Mouse (Mus musculus): ENCODE measurements around the gene Crkl. TPM values are rescaled to one million over a fixed set of nuclear protein-coding genes. Genes with fewer than 3 reads are reported as not detected.

The Crkl gene
- polyA plus RNA-seq, 1 experiment from 2014 or later: 74.1 TPM

- Histone ChIP-seq H3K9ac (no peak overlapping the region), H3K4me2 (no peak overlapping the region), H3K9me3 (ENCODE audit: low read depth, low read length) (no peaks in the 10 kb centered on the region), H3K27ac (ENCODE audit: low read depth) (no peak overlapping the region), H3K27me3 (ENCODE audit: insufficient read depth, low read length) (no peaks in the 10 kb centered on the region), H3K36me3 (ENCODE audit: insufficient read depth) (peaks cover 37% of the 10 kb centered on the region), H3K4me3 (ENCODE audit: low read depth, low read length) (no peak overlapping the region), H3K4me1 (ENCODE audit: insufficient read depth) (no peaks in the 10 kb centered on the region)
- DNase-seq: no peak
- ATAC-seq (ENCODE audit: insufficient read depth): no peak
- WGBS: 76% methylated on average over 4 of the region's 4 CpGs
- TF ChIP-seq CTCF (IDR thresholded peaks at IDR 0.05; ENCODE audit: low read depth): no peak
Observed at GRCm38 (mm10) chr16:17466875-17467663, 15.3 kb downstream of the Crkl start.

- no peak for ATAC-seq (ENCODE audit: insufficient read depth)
- Histone ChIP-seq H3K27me3 (ENCODE audit: insufficient read depth, low read length) (no peaks in the 10 kb centered on the region), H3K4me2 (no peak overlapping the region), H3K4me1 (ENCODE audit: insufficient read depth) (no peaks in the 10 kb centered on the region), H3K36me3 (ENCODE audit: insufficient read depth) (peaks cover 61% of the 10 kb centered on the region), H3K27ac (ENCODE audit: low read depth) (no peak overlapping the region), H3K9ac (no peak overlapping the region), H3K4me3 (ENCODE audit: low read depth, low read length) (no peak overlapping the region), H3K9me3 (ENCODE audit: low read depth, low read length) (no peaks in the 10 kb centered on the region)
- no peak for DNase-seq
- WGBS: 79% methylated on average over 6 of the region's 6 CpGs
- TF ChIP-seq CTCF (IDR thresholded peaks at IDR 0.05; ENCODE audit: low read depth): no peak
Observed at GRCm38 (mm10) chr16:17472498-17472897, 20.7 kb downstream of the Crkl start.

DNA sequence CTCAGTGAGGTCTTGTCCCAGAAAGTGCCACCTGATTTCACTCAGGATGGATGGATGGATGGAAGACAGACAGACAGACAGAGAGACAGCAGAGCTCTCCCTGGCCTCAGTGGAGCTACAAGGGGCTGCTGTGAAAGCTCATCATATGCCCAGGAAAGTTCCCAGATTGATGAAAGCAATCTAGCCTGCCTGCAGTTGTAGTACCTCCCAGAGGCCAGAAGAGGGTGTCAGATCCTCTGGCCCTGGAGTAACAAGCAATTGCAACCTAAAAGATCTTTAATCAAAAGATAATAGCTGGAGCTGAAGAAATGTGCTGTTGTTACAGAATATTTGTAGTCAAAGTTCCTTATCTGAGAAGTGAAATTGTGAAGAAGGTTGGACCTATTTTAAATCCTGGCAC lies 22.3 kb downstream of the Crkl start:
- no peaks in the 10 kb centered on the region for H3K27me3 ChIP-seq (ENCODE audit: insufficient read depth, low read length)
- no peak for ATAC-seq (ENCODE audit: insufficient read depth)

GRCm38 (mm10) chr16:17474761-17475160 lies 23.0 kb downstream of the Crkl start:
- ATAC-seq (ENCODE audit: insufficient read depth) (no peak), DNase-seq (no peak)
- Histone ChIP-seq H3K27me3 (ENCODE audit: insufficient read depth, low read length) (no peaks in the 10 kb centered on the region), H3K9me3 (ENCODE audit: low read depth, low read length) (no peaks in the 10 kb centered on the region), H3K4me3 (ENCODE audit: low read depth, low read length) (no peak overlapping the region), H3K4me1 (ENCODE audit: insufficient read depth) (no peaks in the 10 kb centered on the region), H3K36me3 (ENCODE audit: insufficient read depth) (peaks cover 58% of the 10 kb centered on the region), H3K4me2 (no peak overlapping the region), H3K9ac (no peak overlapping the region), H3K27ac (ENCODE audit: low read depth) (no peak overlapping the region)
- 70% methylated on average over 2 of the region's 2 CpGs for WGBS
- TF ChIP-seq CTCF (IDR thresholded peaks at IDR 0.05; ENCODE audit: low read depth): no peak

More for the DNA sequence above, 22.3 kb downstream of the Crkl start:
- no peak overlapping the region for H3K27ac ChIP-seq (ENCODE audit: low read depth)
- no peak overlapping the region for H3K9ac ChIP-seq
- peak; percentile 68 for TF ChIP-seq CTCF (IDR thresholded peaks at IDR 0.05; ENCODE audit: low read depth)
- H3K4me2 ChIP-seq: no peak overlapping the region
- H3K4me3 ChIP-seq (ENCODE audit: low read depth, low read length): no peak overlapping the region
- no peaks in the 10 kb centered on the region for H3K4me1 ChIP-seq (ENCODE audit: insufficient read depth)
- peak; percentile 55 for DNase-seq
- no peaks in the 10 kb centered on the region for H3K9me3 ChIP-seq (ENCODE audit: low read depth, low read length)
- peaks cover 61% of the 10 kb centered on the region for H3K36me3 ChIP-seq (ENCODE audit: insufficient read depth)

DNA sequence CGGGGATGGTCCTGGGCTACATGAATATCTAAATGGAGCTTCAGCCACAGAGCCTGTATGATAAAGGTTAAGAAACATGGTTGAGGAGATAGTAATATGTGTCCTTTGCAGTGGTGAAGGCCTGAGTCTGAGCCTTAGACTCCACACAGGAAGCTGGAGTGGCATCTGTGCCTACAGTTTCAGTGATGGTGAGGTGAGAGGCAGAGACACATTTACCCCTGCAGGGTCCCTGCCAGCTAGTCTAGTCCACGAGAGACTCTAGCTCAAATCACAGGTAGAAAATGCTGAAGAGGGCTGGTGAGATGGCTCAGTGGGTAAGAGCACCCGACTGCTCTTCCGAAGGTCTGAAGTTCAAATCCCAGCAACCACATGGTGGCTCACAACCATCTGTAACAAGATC lies 23.5 kb downstream of the Crkl start:
- no peak for ATAC-seq (ENCODE audit: insufficient read depth)

DNA sequence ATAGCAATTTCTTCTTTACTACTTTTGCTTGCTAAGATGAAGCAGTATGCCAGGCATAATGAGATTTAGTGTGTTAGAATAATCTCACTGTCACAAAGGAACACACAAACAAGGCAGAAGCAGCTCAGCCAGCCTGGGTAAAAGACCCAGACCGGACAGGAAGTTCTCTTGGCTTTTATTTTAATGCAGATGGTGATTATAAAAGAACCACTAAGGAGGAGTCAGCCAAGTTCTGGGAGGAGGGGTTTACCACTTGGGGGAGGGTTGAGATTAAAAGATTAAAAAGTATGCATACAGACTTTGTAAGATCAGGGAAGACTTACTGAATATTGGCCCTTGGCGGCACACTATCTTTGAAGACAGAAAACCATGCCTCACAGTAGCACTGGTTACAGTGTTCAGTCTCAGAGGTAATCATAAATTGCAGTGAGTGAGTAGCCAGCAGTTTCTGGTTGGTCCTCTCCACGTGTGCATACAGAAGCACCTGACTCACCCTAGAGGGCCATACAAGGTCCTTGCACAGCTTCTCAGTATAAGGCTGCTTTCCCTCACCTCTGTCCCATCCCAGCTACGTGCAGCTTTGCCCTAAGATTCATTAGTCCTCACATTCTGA lies 26.6 kb downstream of the Crkl start:
- no peak for TF ChIP-seq CTCF (IDR thresholded peaks at IDR 0.05; ENCODE audit: low read depth)
- no peak overlapping the region for H3K4me2 ChIP-seq
- no peaks in the 10 kb centered on the region for H3K27me3 ChIP-seq (ENCODE audit: insufficient read depth, low read length)
- H3K4me3 ChIP-seq (ENCODE audit: low read depth, low read length): no peak overlapping the region
- no peak for DNase-seq
- no peaks in the 10 kb centered on the region for H3K9me3 ChIP-seq (ENCODE audit: low read depth, low read length)
- H3K4me1 ChIP-seq (ENCODE audit: insufficient read depth): no peaks in the 10 kb centered on the region
- WGBS: 80% methylated on average over 4 of the region's 4 CpGs
- peaks cover 36% of the 10 kb centered on the region for H3K36me3 ChIP-seq (ENCODE audit: insufficient read depth)
- H3K9ac ChIP-seq: no peak overlapping the region
- no peak for ATAC-seq (ENCODE audit: insufficient read depth)
- no peak overlapping the region for H3K27ac ChIP-seq (ENCODE audit: low read depth)

More for the DNA sequence above, 23.5 kb downstream of the Crkl start:
- H3K4me1 ChIP-seq (ENCODE audit: insufficient read depth): no peaks in the 10 kb centered on the region
- TF ChIP-seq CTCF (IDR thresholded peaks at IDR 0.05; ENCODE audit: low read depth): no peak
- no peaks in the 10 kb centered on the region for H3K27me3 ChIP-seq (ENCODE audit: insufficient read depth, low read length)
- no peak overlapping the region for H3K4me3 ChIP-seq (ENCODE audit: low read depth, low read length)
- H3K27ac ChIP-seq (ENCODE audit: low read depth): no peak overlapping the region
- H3K9me3 ChIP-seq (ENCODE audit: low read depth, low read length): no peaks in the 10 kb centered on the region
- peaks cover 53% of the 10 kb centered on the region for H3K36me3 ChIP-seq (ENCODE audit: insufficient read depth)
- no peak for DNase-seq
- H3K4me2 ChIP-seq: no peak overlapping the region
- H3K9ac ChIP-seq: no peak overlapping the region
- WGBS: 92% methylated on average over 4 of the region's 4 CpGs

DNA sequence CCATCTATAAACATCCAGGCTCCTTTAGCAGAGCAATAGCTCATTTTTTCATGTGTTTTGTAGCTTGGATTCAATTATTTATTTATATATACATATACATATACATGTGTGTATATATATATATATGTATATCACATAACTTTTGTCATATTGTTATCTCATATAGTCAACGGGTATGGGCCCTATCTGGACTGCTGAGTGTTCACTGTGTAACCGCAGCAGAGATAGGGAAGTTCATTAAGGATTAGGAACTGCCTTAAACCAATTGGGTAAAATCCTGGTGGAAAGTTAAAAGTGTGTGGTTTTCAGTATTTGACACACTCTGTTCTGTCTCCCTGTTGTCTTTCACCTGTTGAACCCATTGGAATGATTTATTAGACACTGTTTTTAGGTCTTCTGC lies 29.7 kb downstream of the Crkl start:
- 73% methylated on average over 2 of the region's 2 CpGs for WGBS
- Histone ChIP-seq H3K36me3 (ENCODE audit: insufficient read depth) (peaks cover 57% of the 10 kb centered on the region), H3K27ac (ENCODE audit: low read depth) (no peak overlapping the region), H3K27me3 (ENCODE audit: insufficient read depth, low read length) (no peaks in the 10 kb centered on the region), H3K9me3 (ENCODE audit: low read depth, low read length) (no peaks in the 10 kb centered on the region), H3K4me1 (ENCODE audit: insufficient read depth) (no peaks in the 10 kb centered on the region), H3K4me3 (ENCODE audit: low read depth, low read length) (no peak overlapping the region), H3K9ac (no peak overlapping the region), H3K4me2 (no peak overlapping the region)
- DNase-seq (no peak), ATAC-seq (ENCODE audit: insufficient read depth) (no peak)
- no peak for TF ChIP-seq CTCF (IDR thresholded peaks at IDR 0.05; ENCODE audit: low read depth)

All from lung, embryonic 14.5 days (tissue).